Mouse (Mus musculus) myocyte (in vitro differentiated cells): ENCODE data around the gene Lrrc4.

Experiments used
- E2F4 ChIP-seq: IDR thresholded peaks from one replicate; pipeline ENCODE4 v1.6.1; 2011; ENCODE audit warnings: mild to moderate bottlenecking, control low read depth, moderate library complexity; ENCODE audit not compliant: insufficient read depth
- MYOG ChIP-seq, 3 experiments: IDR thresholded peaks; one replicate each; pipeline ENCODE4 v1.6.1; 2011; ENCODE audit warnings: control low read depth in 2 of 3, low read depth in 2 of 3, mild to moderate bottlenecking in 2 of 3; ENCODE audit not compliant: insufficient read length in 2 of 3, control insufficient read depth in 1 of 3, insufficient read depth in 1 of 3
- POLR2A ChIP-seq: IDR thresholded peaks from one replicate; pipeline ENCODE4 v1.6.1; 2011; ENCODE audit warnings: low read depth, mild to moderate bottlenecking, control low read depth, moderate library complexity; ENCODE audit not compliant: insufficient read length
- TCF12 ChIP-seq: IDR thresholded peaks from one replicate; pipeline ENCODE4 v1.6.1; 2011; ENCODE audit warnings: mild to moderate bottlenecking, control low read depth; ENCODE audit not compliant: poor library complexity, insufficient read depth, severe bottlenecking
- USF1 ChIP-seq: IDR thresholded peaks from one replicate; pipeline ENCODE4 v1.6.1; 2011; ENCODE audit warnings: low read depth, mild to moderate bottlenecking, control low read depth, moderate library complexity

DNA sequence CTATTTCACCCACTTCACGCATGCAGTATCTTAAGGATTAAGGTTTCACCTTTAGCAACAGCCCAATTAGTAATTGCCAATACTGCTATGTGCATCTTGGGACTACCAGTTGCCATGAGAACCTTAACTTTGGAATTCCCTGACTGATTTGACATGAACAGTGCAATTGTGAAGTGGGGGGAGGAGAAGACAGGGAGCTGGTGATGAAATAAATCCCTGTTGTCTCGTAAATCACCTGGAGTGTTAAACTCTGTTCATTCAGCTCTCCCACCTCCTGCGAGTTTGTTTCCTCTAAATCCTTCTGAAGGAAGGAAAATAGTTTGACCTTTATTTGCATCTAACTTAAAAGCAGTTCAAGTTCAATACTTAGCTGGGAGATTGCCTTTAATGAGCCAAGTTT, 69.8 kb downstream of the Lrrc4 start:
- no peak for TF ChIP-seq E2F4
- TF ChIP-seq TCF12 = no peak
- TF ChIP-seq USF1 = no peak
- TF ChIP-seq POLR2A = no peak
- TF ChIP-seq MYOG (IDR thresholded peaks at IDR 0.05; ENCODE audit: control insufficient read depth in 1 of 3, insufficient read depth in 1 of 3, insufficient read length in 2 of 3, low read depth in 2 of 3) = no peak
